In genomic region chr4:106794247-106794646, GRCm38 (mm10) we compare ENCODE assay signal across 15 mouse cellular contexts. TPM values are rescaled to one million over a fixed set of nuclear protein-coding genes. Genes with fewer than 3 reads are reported as not detected.
DNase-seq lines count a peak whose midpoint lies in the region; ATAC-seq and TF ChIP-seq lines count a peak whose summit lies in the region.
"Had no signal": no experiment of that assay in that cellular context is flagged by ENCODE, and none has a peak within 500 bp of the region (broad histone marks: within the 10 kb centered on the region; RNA-seq: fewer than 3 reads in every experiment).

No protein-coding gene starts in this region.

- H3K36me3 ChIP-seq in heart, embryonic 10.5 days = no peaks in the 10 kb centered on the region
- H3K36me3 ChIP-seq in liver, embryonic 15.5 days (replicated peaks) = no peaks in the 10 kb centered on the region
- no peaks in the 10 kb centered on the region for H3K36me3 ChIP-seq in kidney, adult 2 months (ENCODE audit: control insufficient read depth, insufficient read depth, low read length)
- H3K36me3 ChIP-seq: kidney, embryonic 15.5 days had no signal

- H3K4me3 ChIP-seq in heart, embryonic 10.5 days = no peak overlapping the region
- no peak overlapping the region for H3K4me3 ChIP-seq in liver, embryonic 15.5 days (replicated peaks)
- no peak overlapping the region for H3K4me3 ChIP-seq in kidney, adult 2 months (ENCODE audit: insufficient read depth, low read depth, low read length)
- H3K4me3 ChIP-seq: kidney, embryonic 15.5 days; myocyte had no signal

- no peak for TF ChIP-seq POLR2A in kidney, adult 2 months (IDR thresholded peaks at IDR 0.05; ENCODE audit: low read depth, low read length)

- no peak for DNase-seq in heart, embryonic 10.5 days (ENCODE audit: low spot score)
- DNase-seq in heart, adult 9 months (ENCODE audit: low spot score in 2 of 2) = no peak
- peak; percentile 16 to 17 for DNase-seq in thymus, postnatal 10 days (ENCODE audit: low spot score in 2 of 2)
- no peak for DNase-seq in neural tube, embryonic 10.5 days (ENCODE audit: extremely low spot score, low spot score)
- no peak for DNase-seq in heart, adult 11 months
- DNase-seq in kidney, adult 2 months = no peak
- DNase-seq: adrenal gland, postnatal 36 days; cerebellum, adult 8-10 months; gastrocnemius, postnatal 25 days; heart, postnatal 4 days had no signal

- no peak overlapping the region for H3K4me2 ChIP-seq in liver, embryonic 15.5 days
- H3K4me2 ChIP-seq: kidney, embryonic 15.5 days had no signal

- peak overlapping the region; percentile 67 for H3K27ac ChIP-seq in heart, embryonic 10.5 days
- peak overlapping the region; percentile 46 for H3K27ac ChIP-seq in liver, embryonic 15.5 days (replicated peaks)
- no peak overlapping the region for H3K27ac ChIP-seq in kidney, adult 2 months (ENCODE audit: insufficient read depth, low read depth, low read length)
- H3K27ac ChIP-seq: kidney, embryonic 15.5 days had no signal

- no peak overlapping the region for H3K9ac ChIP-seq in liver, embryonic 15.5 days
- H3K9ac ChIP-seq: kidney, embryonic 15.5 days had no signal

- WGBS in heart, embryonic 10.5 days = 79% methylated on average over 7 of the region's 7 CpGs
- WGBS in liver, embryonic 15.5 days (ENCODE audit: insufficient replicate concordance) = 19% methylated on average over 7 of the region's 7 CpGs
- 84% methylated on average over 7 of the region's 7 CpGs for WGBS in kidney, adult 2 months

- peak; percentile 98 for ATAC-seq in activated CD4-positive, CD25-positive, alpha-beta regulatory T cell, adult 4 months
- no peak for ATAC-seq in liver, embryonic 15.5 days (ENCODE audit: insufficient read depth)
- ATAC-seq: forebrain, embryonic 14.5 days had no signal

- H3K27me3 ChIP-seq in heart, embryonic 10.5 days (ENCODE audit: insufficient read depth, poor library complexity, severe bottlenecking) = no peaks in the 10 kb centered on the region
- H3K27me3 ChIP-seq in liver, embryonic 15.5 days = 0 out of 2 replicates have a peak, but pooled peaks cover 3% of the 10 kb centered on the region
- no peaks in the 10 kb centered on the region for H3K27me3 ChIP-seq in kidney, adult 2 months (replicated peaks; ENCODE audit: control insufficient read depth, insufficient read depth, low read length)
- H3K27me3 ChIP-seq: kidney, embryonic 15.5 days had no signal

- no peaks in the 10 kb centered on the region for H3K9me3 ChIP-seq in heart, embryonic 10.5 days
- no peaks in the 10 kb centered on the region for H3K9me3 ChIP-seq in liver, embryonic 15.5 days (replicated peaks)
- H3K9me3 ChIP-seq: kidney, embryonic 15.5 days had no signal

- peaks cover 25% of the 10 kb centered on the region for H3K4me1 ChIP-seq in heart, embryonic 10.5 days
- peaks cover 68% of the 10 kb centered on the region for H3K4me1 ChIP-seq in liver, embryonic 15.5 days (replicated peaks)
- H3K4me1 ChIP-seq in kidney, adult 2 months (ENCODE audit: control insufficient read depth, insufficient read depth, low read length) = peaks cover 4% of the 10 kb centered on the region; the same call in 1 of the 2 replicates

- no peak for TF ChIP-seq CTCF in kidney, adult 2 months (conservative IDR thresholded peaks at IDR 0.05; ENCODE audit: insufficient read depth, insufficient read length, low read depth, low read length)

RNA-seq across cellular contexts. Expression of gene Acot11, which starts 10.6 kb away (rescaled TPM):
- polyA plus RNA-seq in heart, embryonic 10.5 days (2016; fragmentation: Nextera tagmentation; extraction: Ambion mirVana) = 3.5 and 5.6 TPM in 2 replicates
- 1 to 10 TPM; 6.1 to 9.0 TPM for polyA plus RNA-seq in activated CD4-positive, CD25-positive, alpha-beta regulatory T cell, adult 4 months (2017; shearing (Covaris generic))
- 4.7 and 6.4 TPM in 2 replicates for polyA plus RNA-seq in liver, embryonic 15.5 days (2015; fragmentation: Nextera tagmentation; extraction: Ambion mirVana)
- polyA plus RNA-seq in kidney, adult 2 months (2012; rRNA removed) = 18.2 and 20.2 TPM in 2 replicates

Comparison
In these comparisons a context has a peak if more than half of its experiments do, and no peak if none do; other contexts are left out.
1. DNase-seq: peak in thymus, postnatal 10 days (2 of 2); none in heart, embryonic 10.5 days (single experiment), heart, adult 9 months (0 of 2), neural tube, embryonic 10.5 days (single experiment), heart, adult 11 months (single experiment) and kidney, adult 2 months (single experiment).